Mouse (Mus musculus) heart, postnatal 0 days (tissue): ENCODE measurements at regions not wholly inside any gene's neighbourhood (a gene's known extent, or its start where the extent isn't known, plus 50 kb on each side); places are given as distances from the start of the nearest gene placed in this dataset.

ENCODE experiments used
- ATAC-seq: fragments of 200-750 bp; cut with Nextera tagmentation; 2 replicates; pipeline ENCODE4 v1.8.0; 2017; ENCODE audit warnings: low read depth, moderate number of reproducible peaks, moderate library complexity; ENCODE audit not compliant: insufficient read depth
- DNase-seq: peaks from one replicate; pipeline ENCODE4 v3.0.0-alpha.2; 2016; ENCODE audit warnings: low spot score
- H3K27ac ChIP-seq: fragments of 300-500 bp; sonication (generic); 2 replicates; pipeline ENCODE4 v1.5.1; 2014; ENCODE audit warnings: low read depth, mild to moderate bottlenecking
- H3K27me3 ChIP-seq: fragments of 300-500 bp; sonication (generic); 2 replicates; pipeline ENCODE4 v1.6.1; 2014; ENCODE audit warnings: low read length, mixed read lengths; ENCODE audit not compliant: control insufficient read depth, insufficient read depth
- H3K36me3 ChIP-seq: fragments of 300-500 bp; sonication (generic); replicated peaks from 2 replicates; pipeline ENCODE4 v1.6.1; 2014; ENCODE audit warnings: low read length, mixed read lengths; ENCODE audit not compliant: control insufficient read depth, insufficient read depth
- H3K4me1 ChIP-seq: fragments of 300-500 bp; sonication (generic); 2 replicates; pipeline ENCODE4 v1.6.1; 2014; ENCODE audit warnings: antibody characterized with exemption; ENCODE audit not compliant: control insufficient read depth, insufficient read depth
- H3K4me2 ChIP-seq: fragments of 300-500 bp; sonication (generic); 2 replicates; pipeline ENCODE4 v1.6.1; 2014; ENCODE audit warnings: low read depth, mild to moderate bottlenecking, low read length, moderate library complexity
- H3K4me3 ChIP-seq: fragments of 300-500 bp; sonication (generic); 2 replicates; pipeline ENCODE4 v1.5.1; 2014; ENCODE audit warnings: low read depth, low read length
- H3K9ac ChIP-seq: fragments of 300-500 bp; sonication (generic); replicated peaks from 2 replicates; pipeline ENCODE4 v1.6.1; 2014; ENCODE audit warnings: low read depth, low read length, mixed read lengths
- H3K9me3 ChIP-seq: fragments of 300-500 bp; sonication (generic); replicated peaks from 2 replicates; pipeline ENCODE4 v1.6.1; 2016; ENCODE audit warnings: low read length; ENCODE audit not compliant: control insufficient read depth
- CTCF ChIP-seq: IDR thresholded peaks from 2 replicates; pipeline ENCODE4 v1.5.1; 2016; ENCODE audit warnings: antibody characterized with exemption, control low read depth, low read depth
- EP300 ChIP-seq: IDR thresholded peaks from 2 replicates; pipeline ENCODE4 v1.6.1; 2016; ENCODE audit warnings: antibody characterized with exemption, low read depth
- WGBS: fragments of 180-500 bp; shearing (Covaris S2); extraction: QIAGEN DNeasy Blood & Tissue Kit; methylation state at CpG from one replicate; pipeline ENCODE4 v1.1.7; 2014; 5-methylcytosine and 5-hydroxymethylcytosine counted together

- no peaks in the 10 kb centered on the region for H3K9me3 ChIP-seq
- H3K4me3 ChIP-seq, result no peak overlapping the region
- WGBS, result 40% methylated on average over 10 of the region's 10 CpGs
- DNase-seq (no peak), ATAC-seq (no peak)
- no peaks in the 10 kb centered on the region for H3K36me3 ChIP-seq
- no peak overlapping the region for H3K27ac ChIP-seq
- H3K9ac ChIP-seq, result no peak overlapping the region
- H3K4me2 ChIP-seq, result no peak overlapping the region
- no peak for TF ChIP-seq EP300
- TF ChIP-seq CTCF, result no peak
- no peaks in the 10 kb centered on the region for H3K27me3 ChIP-seq
- no peaks in the 10 kb centered on the region for H3K4me1 ChIP-seq
Observed at GRCm38 (mm10) chr8:92616341-92617115, 57.6 kb upstream of the Irx6 start.

DNA sequence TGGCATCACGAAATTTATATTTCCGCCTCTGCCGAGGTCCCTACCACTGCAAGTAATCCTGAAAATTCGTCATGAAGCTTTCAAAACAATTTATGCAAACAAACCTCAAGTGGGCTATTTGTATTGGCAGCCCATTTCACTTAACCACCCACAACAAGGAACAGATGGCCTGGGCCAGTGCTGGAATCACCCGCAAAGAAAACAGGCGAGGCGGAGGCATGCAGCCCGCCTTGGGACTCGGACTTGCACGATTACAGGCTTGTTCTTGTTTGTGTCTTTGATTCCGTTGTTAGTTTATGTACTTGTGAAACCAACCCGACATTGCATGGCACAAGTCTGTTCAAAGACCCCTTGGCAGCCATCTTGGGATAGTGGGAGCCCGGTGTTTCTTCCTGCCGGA, 55.8 kb upstream of the Irx6 start:
- Histone ChIP-seq H3K4me2 (no peak overlapping the region), H3K36me3 (no peaks in the 10 kb centered on the region), H3K27ac (no peak overlapping the region), H3K27me3 (no peaks in the 10 kb centered on the region), H3K4me1 (no peaks in the 10 kb centered on the region), H3K9me3 (no peaks in the 10 kb centered on the region), H3K4me3 (no peak overlapping the region), H3K9ac (no peak overlapping the region)
- DNase-seq (no peak), ATAC-seq (no peak)
- 83% methylated on average over 14 of the region's 14 CpGs for WGBS
- TF ChIP-seq CTCF (no peak), EP300 (no peak)
